Mouse (Mus musculus) limb, embryonic 12.5 days (tissue): ENCODE data around the gene Mall. TPM values are rescaled to one million over a fixed set of nuclear protein-coding genes. Genes with fewer than 3 reads are reported as not detected.

Experiments used
- ATAC-seq: fragments of 200-750 bp; cut with Nextera tagmentation; 2 replicates; pipeline ENCODE4 v1.8.0; 2017; ENCODE audit warnings: low read depth, moderate TSS enrichment; ENCODE audit not compliant: insufficient number of reproducible peaks, insufficient read depth, low FRiP score, low TSS enrichment
- H3K27ac ChIP-seq: fragments of 300-500 bp; sonication (generic); 2 replicates; pipeline ENCODE4 v1.5.1; 2016; ENCODE audit warnings: mild to moderate bottlenecking, moderate library complexity
- H3K27me3 ChIP-seq: fragments of 300-500 bp; sonication (generic); 2 replicates; pipeline ENCODE4 v1.6.1; 2016; ENCODE audit warnings: mild to moderate bottlenecking, moderate library complexity
- H3K36me3 ChIP-seq: fragments of 300-500 bp; sonication (generic); 2 replicates; pipeline ENCODE4 v1.6.1; 2016; ENCODE audit warnings: mild to moderate bottlenecking, moderate library complexity
- H3K4me1 ChIP-seq: fragments of 300-500 bp; sonication (generic); replicated peaks from 2 replicates; pipeline ENCODE4 v1.6.1; 2016
- H3K4me2 ChIP-seq: fragments of 300-500 bp; sonication (generic); 2 replicates; pipeline ENCODE4 v1.6.1; 2016; ENCODE audit warnings: mild to moderate bottlenecking, moderate library complexity
- H3K4me3 ChIP-seq: fragments of 300-500 bp; sonication (generic); replicated peaks from 2 replicates; pipeline ENCODE4 v1.5.1; 2016; ENCODE audit warnings: mild to moderate bottlenecking
- H3K9ac ChIP-seq: fragments of 300-500 bp; sonication (generic); replicated peaks from 2 replicates; pipeline ENCODE4 v1.6.1; 2016; ENCODE audit warnings: mild to moderate bottlenecking, moderate library complexity
- H3K9me3 ChIP-seq: fragments of 300-500 bp; sonication (generic); 2 replicates; pipeline ENCODE4 v1.6.1; 2016; ENCODE audit warnings: mild to moderate bottlenecking, moderate library complexity
- WGBS: fragments of 180-500 bp; shearing (Covaris S2); methylation state at CpG from one replicate; pipeline ENCODE4 v1.1.7; 2016; 5-methylcytosine and 5-hydroxymethylcytosine counted together
- polyA plus RNA-seq: library from polyadenylated mRNA; unstranded; fragments of >200 nt; fragmentation: Nextera tagmentation; extraction: Ambion mirVana; gene quantifications from 2 replicates; pipeline ENCODE4 v1.2.1, GENCODE M21; 2016

The Mall gene
- polyA plus RNA-seq, 1 experiment from 2014 or later = 2.1 TPM

GRCm38 (mm10) chr2:127683687-127684331, 45.9 kb downstream of the Mall start:
- Histone ChIP-seq H3K4me1 (0 out of 2 replicates have a peak, but pooled peaks cover 4% of the 10 kb centered on the region), H3K4me3 (no peak overlapping the region), H3K9me3 (no peaks in the 10 kb centered on the region), H3K36me3 (no peaks in the 10 kb centered on the region), H3K9ac (no peak overlapping the region), H3K4me2 (peak overlapping the region; percentile 15; the same call in 1 of the 2 replicates), H3K27me3 (peaks cover 4% of the 10 kb centered on the region; the same call in 1 of the 2 replicates), H3K27ac (no peak overlapping the region)
- peak; percentile 79; the same call in 1 of the 2 replicates for ATAC-seq
- 41% methylated on average over 12 of the region's 12 CpGs for WGBS

DNA sequence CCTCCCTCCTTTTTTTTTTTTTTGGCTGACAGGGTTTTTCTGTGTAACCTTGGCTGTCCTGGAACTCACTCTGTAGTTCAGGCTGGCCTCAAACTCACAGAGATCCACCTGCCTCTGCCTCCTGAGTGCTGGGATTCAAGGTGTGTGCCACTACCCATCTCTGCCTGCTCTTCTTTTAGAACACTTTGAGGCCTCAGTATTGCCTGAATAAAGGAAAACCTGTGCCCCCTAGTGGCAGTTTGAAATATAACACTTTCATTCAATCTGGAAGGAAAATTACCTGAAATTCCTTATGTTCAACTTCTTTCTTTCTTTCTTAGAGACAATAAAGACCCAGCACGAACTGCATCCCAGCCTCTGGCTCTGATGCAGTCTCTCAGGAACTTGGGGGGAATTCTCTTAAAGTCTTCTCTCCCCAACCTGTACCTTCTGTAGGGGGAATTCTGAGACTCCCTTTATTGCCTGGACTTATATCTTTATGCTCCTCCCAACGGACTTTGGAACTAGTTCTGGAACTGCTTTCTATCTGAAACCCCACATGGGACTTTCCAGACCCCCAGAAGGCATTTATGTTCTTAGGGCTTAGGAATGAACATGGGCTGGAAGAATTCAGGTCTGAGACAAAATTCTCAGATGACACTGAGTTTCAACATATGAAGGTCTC, 61.8 kb downstream of the Mall start:
- Histone ChIP-seq H3K27ac (no peak overlapping the region), H3K9ac (no peak overlapping the region), H3K36me3 (no peaks in the 10 kb centered on the region), H3K4me1 (no peaks in the 10 kb centered on the region), H3K4me3 (no peak overlapping the region), H3K9me3 (no peaks in the 10 kb centered on the region), H3K4me2 (no peak overlapping the region), H3K27me3 (no peaks in the 10 kb centered on the region)
- 22% methylated on average over 2 of the region's 2 CpGs for WGBS
- ATAC-seq = no peak

- no peak for ATAC-seq
- H3K4me2 ChIP-seq = no peak overlapping the region
Observed at GRCm38 (mm10) chr2:127667015-127667414, 62.7 kb downstream of the Mall start.

GRCm38 (mm10) chr2:127662708-127663107, 67.0 kb downstream of the Mall start:
- Histone ChIP-seq H3K36me3 (no peaks in the 10 kb centered on the region), H3K4me1 (no peaks in the 10 kb centered on the region), H3K4me3 (no peak overlapping the region), H3K9ac (no peak overlapping the region), H3K27ac (no peak overlapping the region), H3K9me3 (no peaks in the 10 kb centered on the region), H3K4me2 (no peak overlapping the region), H3K27me3 (peaks cover 34% of the 10 kb centered on the region)
- 69% methylated on average over 1 of the region's 2 CpGs for WGBS
- ATAC-seq = no peak

More at GRCm38 (mm10) chr2:127667015-127667414, 62.7 kb downstream of the Mall start:
- H3K9me3 ChIP-seq = no peaks in the 10 kb centered on the region
- no peaks in the 10 kb centered on the region for H3K4me1 ChIP-seq
- 0 out of 2 replicates have a peak, but pooled peaks cover 5% of the 10 kb centered on the region for H3K27me3 ChIP-seq
- H3K36me3 ChIP-seq = no peaks in the 10 kb centered on the region
- H3K27ac ChIP-seq = no peak overlapping the region
- no peak overlapping the region for H3K4me3 ChIP-seq
- H3K9ac ChIP-seq = no peak overlapping the region

GRCm38 (mm10) chr2:127656086-127656720, 73.5 kb downstream of the Mall start, which contains the start of gene Mal:
Gene Mal, minus strand, starts transcription at chr2:127656695.
- Histone ChIP-seq H3K4me1 (peaks cover 10% of the 10 kb centered on the region), H3K9me3 (no peaks in the 10 kb centered on the region), H3K36me3 (no peaks in the 10 kb centered on the region), H3K27ac (no peak within 1 kb of the TSS), H3K9ac (peak within 1 kb of the TSS; percentile 44), H3K4me2 (peak within 1 kb of the TSS; percentile 75), H3K4me3 (peak within 1 kb of the TSS; percentile 42), H3K27me3 (peaks cover 90% of the 10 kb centered on the region)
- WGBS = under 1% methylated on average over 43 of the region's 43 CpGs
- ATAC-seq = no peak

DNA sequence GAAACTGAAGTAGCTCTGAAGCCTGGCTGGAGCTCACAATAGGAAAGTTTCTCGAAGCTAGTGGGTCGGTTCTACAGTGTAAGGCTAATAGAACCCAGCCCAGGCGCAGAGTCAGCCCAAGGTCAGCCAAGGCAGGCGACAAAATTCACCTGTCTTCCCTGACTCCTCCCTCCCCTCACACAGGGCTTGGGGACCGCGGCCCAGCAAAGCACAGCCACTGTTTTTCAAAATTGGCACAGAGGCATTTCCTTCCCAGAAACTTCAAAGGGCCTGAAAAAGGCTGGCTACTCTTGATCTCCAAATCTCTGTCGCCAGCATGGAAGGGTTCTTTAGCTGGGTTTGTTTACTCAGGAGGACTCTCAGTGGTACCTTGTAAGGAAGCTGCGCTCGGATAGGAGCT, 74.3 kb downstream of the Mall start:
- 3% methylated on average over 9 of the region's 9 CpGs for WGBS

DNA sequence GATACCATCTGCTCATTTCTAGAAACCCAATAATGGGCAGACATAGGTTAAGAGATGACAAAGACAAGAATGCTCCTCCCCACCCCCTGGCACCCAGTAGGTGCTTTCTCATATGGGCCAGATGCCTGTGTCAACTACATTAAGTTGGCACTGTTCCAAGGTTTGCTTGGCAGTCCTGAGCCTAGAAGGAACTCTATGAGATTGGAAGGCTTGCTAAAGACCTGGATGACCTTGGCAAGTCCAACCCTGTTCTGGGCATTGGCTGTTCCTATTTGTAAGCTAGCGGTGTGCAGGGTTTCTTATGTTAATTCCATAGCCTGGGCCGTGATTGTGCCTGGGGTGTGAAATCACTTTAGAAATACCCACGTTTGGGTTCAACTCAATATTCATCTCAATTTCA, 74.9 kb downstream of the Mall start:
- Histone ChIP-seq H3K27ac (no peak overlapping the region), H3K36me3 (no peaks in the 10 kb centered on the region), H3K9me3 (no peaks in the 10 kb centered on the region), H3K27me3 (peaks cover 88% of the 10 kb centered on the region), H3K4me2 (no peak overlapping the region), H3K4me3 (no peak overlapping the region), H3K9ac (no peak overlapping the region), H3K4me1 (peaks cover 10% of the 10 kb centered on the region)
- WGBS = 60% methylated on average over 3 of the region's 3 CpGs
- no peak for ATAC-seq

More for the DNA sequence above, 74.3 kb downstream of the Mall start:
- Histone ChIP-seq H3K27ac (no peak overlapping the region), H3K9me3 (no peaks in the 10 kb centered on the region), H3K4me1 (peaks cover 10% of the 10 kb centered on the region), H3K27me3 (peaks cover 89% of the 10 kb centered on the region), H3K4me3 (no peak overlapping the region), H3K36me3 (no peaks in the 10 kb centered on the region), H3K9ac (no peak overlapping the region), H3K4me2 (no peak overlapping the region)
- no peak for ATAC-seq

Other genes starting within 250 kb of the Mall start
- gene Kcnip3, start 207.8 kb downstream of the Mall start, polyA plus RNA-seq = 1.0 and 1.4 TPM in 2 replicates
- gene Prom2, start 188.5 kb downstream of the Mall start, polyA plus RNA-seq = 1.2 and 1.7 TPM in 2 replicates
- 5.6 and 6.7 TPM in 2 replicates for gene Zfp661, start 142.8 kb downstream of the Mall start, polyA plus RNA-seq
- 153 and 162 TPM in 2 replicates for gene Mrps5, start 142.7 kb downstream of the Mall start, polyA plus RNA-seq
- 0.16 and 0.45 TPM in 2 replicates for gene Mal, start 73.2 kb downstream of the Mall start, polyA plus RNA-seq
- gene Nphp1, start 59.0 kb upstream of the Mall start, polyA plus RNA-seq = 36.2 and 44.2 TPM in 2 replicates
- 24.1 and 24.2 TPM in 2 replicates for gene Mtln, start 62.6 kb upstream of the Mall start, polyA plus RNA-seq
- gene Bub1, start 101.9 kb upstream of the Mall start, polyA plus RNA-seq = 84.3 and 87.0 TPM in 2 replicates
- 0.13 and 0.16 TPM in 2 replicates for gene Acoxl, start 108.9 kb upstream of the Mall start, polyA plus RNA-seq